Mouse (Mus musculus) MEL (cell line): ENCODE data around the gene Fam19a1. TPM values are rescaled to one million over a fixed set of nuclear protein-coding genes. Genes with fewer than 3 reads are reported as not detected.

Experiments used
- DNase-seq: peaks from one replicate; pipeline ENCODE4 v3.0.0; 2011; ENCODE audit warnings: low read depth, low spot score
- H3K27ac ChIP-seq: 2 replicates; pipeline ENCODE4 v1.5.1; 2012; ENCODE audit warnings: low read depth, mild to moderate bottlenecking, control low read depth, low read length, moderate library complexity; ENCODE audit not compliant: control insufficient read depth
- H3K27me3 ChIP-seq, 2 experiments: fragments of 150-350 bp in 1 of 2; sonication (generic) in 1 of 2; 2 replicates each; pipeline ENCODE4 v1.6.1; 2012; ENCODE audit warnings: low read length in 2 of 2, mild to moderate bottlenecking in 2 of 2, improper control_type of control experiment in 1 of 2, moderate library complexity in 1 of 2; ENCODE audit not compliant: insufficient read depth in 2 of 2, control insufficient read depth in 1 of 2
- H3K36me3 ChIP-seq, 2 experiments: 2 replicates each; pipeline ENCODE4 v1.6.1; 2012 to 2014; ENCODE audit warnings: low read length in 2 of 2, improper control_type of control experiment in 1 of 2, inconsistent platforms in 1 of 2, mild to moderate bottlenecking in 1 of 2; ENCODE audit not compliant: insufficient read depth in 2 of 2, control insufficient read depth in 1 of 2
- H3K4me1 ChIP-seq, 2 experiments: fragments of 150-350 bp in 1 of 2; sonication (generic) in 1 of 2; 2 replicates each; pipeline ENCODE4 v1.6.1; 2012; ENCODE audit warnings: low read length in 2 of 2, improper control_type of control experiment in 1 of 2, mild to moderate bottlenecking in 1 of 2; ENCODE audit not compliant: insufficient read depth in 2 of 2, control insufficient read depth in 1 of 2
- H3K4me3 ChIP-seq, 2 experiments: fragments of 150-350 bp in 1 of 2; sonication (generic) in 1 of 2; 2 replicates each; pipeline ENCODE4 v1.5.1; 2012; ENCODE audit warnings: low read depth in 2 of 2, low read length in 2 of 2, mild to moderate bottlenecking in 2 of 2, moderate library complexity in 2 of 2, control low read depth in 1 of 2, improper control_type of control experiment in 1 of 2; ENCODE audit not compliant: control insufficient read depth in 1 of 2, insufficient read depth in 1 of 2
- H3K79me2 ChIP-seq: 2 replicates; pipeline ENCODE4 v1.6.1; 2012; ENCODE audit warnings: mild to moderate bottlenecking, low read length, moderate library complexity; ENCODE audit not compliant: control insufficient read depth, poor library complexity, insufficient read depth
- H3K9ac ChIP-seq: 2 replicates; pipeline ENCODE4 v1.6.1; 2012; ENCODE audit warnings: low read depth, mild to moderate bottlenecking, control low read depth, low read length, moderate library complexity; ENCODE audit not compliant: control insufficient read depth, poor library complexity, severe bottlenecking
- H3K9me3 ChIP-seq: fragments of 150-350 bp; sonication (generic); replicated peaks from 2 replicates; pipeline ENCODE4 v1.6.1; 2012; ENCODE audit warnings: mild to moderate bottlenecking, low read length, improper control_type of control experiment, moderate library complexity; ENCODE audit not compliant: insufficient read depth
- CTCF ChIP-seq, 3 experiments: IDR thresholded peaks in 2 of 3; conservative IDR thresholded peaks in 1 of 3; 2 replicates each; pipeline ENCODE4 v1.5.1; 2011 to 2012; ENCODE audit warnings: low read length in 3 of 3, low read depth in 2 of 3, mild to moderate bottlenecking in 2 of 3, improper control_type of control experiment in 1 of 3, inconsistent platforms in 1 of 3, mixed read lengths in 1 of 3, moderate library complexity in 1 of 3; ENCODE audit not compliant: control insufficient read depth in 1 of 3, insufficient read depth in 1 of 3, poor library complexity in 1 of 3, severe bottlenecking in 1 of 3
- E2F4 ChIP-seq: IDR thresholded peaks from 2 replicates; pipeline ENCODE4 v1.6.1; 2011; ENCODE audit warnings: low read depth, low read length, improper control_type of control experiment, borderline replicate concordance
- ETS1 ChIP-seq: IDR thresholded peaks from 2 replicates; pipeline ENCODE4 v1.6.1; 2012; ENCODE audit warnings: low read depth, mild to moderate bottlenecking, inconsistent platforms, low read length, improper control_type of control experiment, moderate library complexity
- GATA1 ChIP-seq: IDR thresholded peaks from 2 replicates; pipeline ENCODE4 v1.6.1; 2011; ENCODE audit warnings: low read depth, low read length, improper control_type of control experiment
- HCFC1 ChIP-seq: IDR thresholded peaks from 2 replicates; pipeline ENCODE4 v1.6.1; 2012; ENCODE audit warnings: low read depth, mild to moderate bottlenecking, inconsistent platforms, low read length, improper control_type of control experiment, moderate library complexity
- MAFK ChIP-seq: IDR thresholded peaks from 2 replicates; pipeline ENCODE4 v1.6.1; 2011; ENCODE audit warnings: low read depth, mild to moderate bottlenecking, low read length, improper control_type of control experiment, borderline replicate concordance
- MAX ChIP-seq: IDR thresholded peaks from 2 replicates; pipeline ENCODE4 v1.6.1; 2011; ENCODE audit warnings: low read length, improper control_type of control experiment
- NELFE ChIP-seq: IDR thresholded peaks from 2 replicates; pipeline ENCODE4 v1.6.1; 2011; ENCODE audit warnings: low read depth, low read length, improper control_type of control experiment
- POLR2AphosphoS5 ChIP-seq: IDR thresholded peaks from 2 replicates; pipeline ENCODE4 v1.6.1; 2012; ENCODE audit warnings: low read depth, borderline replicate concordance, mild to moderate bottlenecking, inconsistent platforms, low read length, moderate library complexity, mixed read lengths
- RAD21 ChIP-seq: IDR thresholded peaks from 2 replicates; pipeline ENCODE4 v1.6.1; 2011; ENCODE audit warnings: mild to moderate bottlenecking, low read depth, low read length, improper control_type of control experiment
- SIN3A ChIP-seq: IDR thresholded peaks from 2 replicates; pipeline ENCODE4 v1.6.1; 2012; ENCODE audit warnings: low read length, improper control_type of control experiment, inconsistent platforms
- TAL1 ChIP-seq: IDR thresholded peaks from 2 replicates; pipeline ENCODE4 v1.6.1; 2012; ENCODE audit warnings: mild to moderate bottlenecking, inconsistent platforms, low read length, moderate library complexity, mixed read lengths
- TBP ChIP-seq: IDR thresholded peaks from 2 replicates; pipeline ENCODE4 v1.8.0; 2011; ENCODE audit warnings: low read depth, low read length, improper control_type of control experiment
- TCF12 ChIP-seq: IDR thresholded peaks from 2 replicates; pipeline ENCODE4 v1.6.1; 2014; ENCODE audit warnings: low read depth, mild to moderate bottlenecking, inconsistent platforms, low read length, improper control_type of control experiment, moderate library complexity
- UBTF ChIP-seq: IDR thresholded peaks from 2 replicates; pipeline ENCODE4 v1.6.1; 2012; ENCODE audit warnings: low read depth, mild to moderate bottlenecking, inconsistent platforms, low read length, improper control_type of control experiment, moderate library complexity, borderline replicate concordance; ENCODE audit not compliant: insufficient read depth
- USF2 ChIP-seq, 2 experiments: IDR thresholded peaks; 2 replicates each; pipeline ENCODE4 v1.6.1; 2011 to 2012; ENCODE audit warnings: improper control_type of control experiment in 2 of 2, low read length in 2 of 2, borderline replicate concordance in 1 of 2, inconsistent platforms in 1 of 2, low read depth in 1 of 2, mild to moderate bottlenecking in 1 of 2; ENCODE audit not compliant: insufficient read depth in 1 of 2
- ZMIZ1 ChIP-seq: IDR thresholded peaks from 2 replicates; pipeline ENCODE4 v1.6.1; 2012; ENCODE audit warnings: low read depth, mild to moderate bottlenecking, inconsistent platforms, low read length, improper control_type of control experiment, moderate library complexity
- polyA plus RNA-seq, 2 experiments: library from polyadenylated mRNA; stranded (reverse) in 1 of 2; unstranded in 1 of 2; fragments of >175 nt in 1 of 2; fragments of >200 nt in 1 of 2; gene quantifications; 2 replicates each; pipeline versions ENCODE4 v1.2.1 to v1.2.4; 2012; ENCODE audit warnings: low replicate concordance in 2 of 2, low read depth in 1 of 2; ENCODE audit not compliant: insufficient read length in 2 of 2, insufficient read depth in 1 of 2, missing spikeins in 1 of 2
- total RNA-seq: library from RNA; depleted of rRNA; stranded (reverse); fragments of 300-350 nt; gene quantifications from 2 replicates; pipeline ENCODE4 v1.2.3, GENCODE M21; 2012

Fam19a1 gene
- total and polyA plus RNA-seq, 3 experiments: not detected

- DNase-seq: no peak
- no peaks in the 10 kb centered on the region for H3K36me3 ChIP-seq
- H3K27ac ChIP-seq: no peak overlapping the region
- no peaks in the 10 kb centered on the region for H3K9me3 ChIP-seq
- no peaks in the 10 kb centered on the region for H3K79me2 ChIP-seq
- H3K9ac ChIP-seq: no peak overlapping the region
- H3K4me3 ChIP-seq: no peak overlapping the region
- H3K27me3 ChIP-seq: no peaks in the 10 kb centered on the region
- no peaks in the 10 kb centered on the region for H3K4me1 ChIP-seq
- no peak for TF ChIP-seq TBP
Measured at GRCm38 (mm10) chr6:96347491-96347890, 234.5 kb downstream of the Fam19a1 start.

GRCm38 (mm10) chr6:96349446-96350025 lies 236.6 kb downstream of the Fam19a1 start:
- H3K36me3 ChIP-seq: no peaks in the 10 kb centered on the region
- no peaks in the 10 kb centered on the region for H3K79me2 ChIP-seq
- H3K27ac ChIP-seq: no peak overlapping the region
- DNase-seq: no peak
- no peak for TF ChIP-seq CTCF (IDR thresholded peaks at IDR 0.05 in 2 of 3, conservative IDR thresholded peaks at IDR 0.05 in 1 of 3; ENCODE audit: control insufficient read depth in 1 of 3, insufficient read depth in 1 of 3, low read depth in 2 of 3, low read length in 3 of 3, poor library complexity in 1 of 3, severe bottlenecking in 1 of 3)
- no peaks in the 10 kb centered on the region for H3K9me3 ChIP-seq
- H3K27me3 ChIP-seq: no peaks in the 10 kb centered on the region
- no peak overlapping the region for H3K4me3 ChIP-seq
- H3K9ac ChIP-seq: no peak overlapping the region
- no peaks in the 10 kb centered on the region for H3K4me1 ChIP-seq

DNA sequence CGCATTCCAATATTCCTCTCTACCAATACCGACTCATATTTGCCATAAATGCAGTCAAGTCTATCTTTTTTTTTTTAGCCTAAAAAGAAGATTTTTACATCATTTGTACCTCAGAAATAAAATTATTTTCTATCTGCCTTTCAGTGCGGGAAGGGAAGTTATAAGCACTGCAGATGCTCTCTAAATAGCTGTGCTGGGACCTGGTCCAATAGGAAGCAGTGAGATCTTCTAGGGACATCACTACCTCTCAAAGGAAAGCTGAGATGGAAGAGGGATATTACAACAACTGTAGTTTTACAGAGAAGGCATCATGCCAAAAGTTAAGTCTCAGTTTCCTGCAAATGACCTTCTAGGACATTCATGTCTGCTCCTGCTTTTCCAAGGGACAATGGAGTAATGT lies 256.6 kb downstream of the Fam19a1 start:
- H3K79me2 ChIP-seq: no peaks in the 10 kb centered on the region
- H3K36me3 ChIP-seq: no peaks in the 10 kb centered on the region
- H3K27me3 ChIP-seq: no peaks in the 10 kb centered on the region
- DNase-seq: no peak
- H3K9me3 ChIP-seq: no peaks in the 10 kb centered on the region
- no peaks in the 10 kb centered on the region for H3K4me1 ChIP-seq
- H3K27ac ChIP-seq: no peak overlapping the region
- no peak overlapping the region for H3K4me3 ChIP-seq
- no peak overlapping the region for H3K9ac ChIP-seq
- TF ChIP-seq TAL1 (no peak), TBP (no peak), UBTF (no peak), MAX (no peak), SIN3A (no peak), GATA1 (no peak), ZMIZ1 (no peak), CTCF (IDR thresholded peaks at IDR 0.05 in 2 of 3, conservative IDR thresholded peaks at IDR 0.05 in 1 of 3; ENCODE audit: control insufficient read depth in 1 of 3, insufficient read depth in 1 of 3, low read depth in 2 of 3, low read length in 3 of 3, poor library complexity in 1 of 3, severe bottlenecking in 1 of 3) (no peak), RAD21 (no peak), HCFC1 (no peak), E2F4 (no peak), NELFE (no peak), POLR2AphosphoS5 (no peak), TCF12 (no peak), ETS1 (no peak), MAFK (no peak), USF2 (IDR thresholded peaks at IDR 0.05; ENCODE audit: borderline replicate concordance in 1 of 2, insufficient read depth in 1 of 2, low read depth in 1 of 2, low read length in 2 of 2) (no peak)
